Mouse (Mus musculus) CH12.LX (cell line): Measurements from ENCODE around the gene Prr19. TPM values are rescaled to one million over a fixed set of nuclear protein-coding genes. Genes with fewer than 3 reads are reported as not detected.

Experiments used
- DNase-seq: peaks from one replicate; pipeline ENCODE4 v3.0.0-alpha.2; 2013; ENCODE audit errors: extremely low read depth
- H3K27ac ChIP-seq: 2 replicates; pipeline ENCODE4 v1.5.1; 2012; ENCODE audit warnings: low read depth, mild to moderate bottlenecking, control low read depth, moderate library complexity; ENCODE audit not compliant: insufficient read depth
- H3K27me3 ChIP-seq: replicated peaks from 2 replicates; pipeline ENCODE3; 2012; ENCODE audit warnings: inconsistent platforms
- H3K36me3 ChIP-seq, 2 experiments: replicated peaks in 1 of 2; 2 replicates each; pipeline versions ENCODE3 to v1.6.1; 2012; ENCODE audit warnings: inconsistent platforms in 1 of 2, low read length in 1 of 2, mild to moderate bottlenecking in 1 of 2, mixed read lengths in 1 of 2, moderate library complexity in 1 of 2; ENCODE audit not compliant: control insufficient read depth in 1 of 2, insufficient read depth in 1 of 2
- H3K4me1 ChIP-seq, 2 experiments: 2 replicates each; pipeline ENCODE4 v1.6.1; 2012; ENCODE audit warnings: inconsistent platforms in 1 of 2, moderate library complexity in 1 of 2; ENCODE audit not compliant: insufficient read depth in 2 of 2, control insufficient read depth in 1 of 2
- H3K4me2 ChIP-seq: 2 replicates; pipeline ENCODE4 v1.6.1; 2012; ENCODE audit warnings: low read depth, mild to moderate bottlenecking, control low read depth; ENCODE audit not compliant: poor library complexity, insufficient read depth, severe bottlenecking
- H3K4me3 ChIP-seq, 3 experiments: fragments of 150-350 bp in 1 of 3; sonication (generic) in 1 of 3; replicated peaks in 1 of 3; 2 replicates each; pipeline versions ENCODE3 to v1.5.1; 2011 to 2012; ENCODE audit warnings: low read depth in 2 of 3, low read length in 2 of 3, mild to moderate bottlenecking in 2 of 3, moderate library complexity in 2 of 3, control low read depth in 1 of 3, improper control_type of control experiment in 1 of 3, inconsistent platforms in 1 of 3, mixed read lengths in 1 of 3; ENCODE audit not compliant: poor library complexity in 1 of 3
- H3K79me2 ChIP-seq: replicated peaks from 2 replicates; pipeline ENCODE4 v1.6.1; 2012; ENCODE audit warnings: mild to moderate bottlenecking, moderate library complexity; ENCODE audit not compliant: control insufficient read depth, poor library complexity, insufficient read depth, severe bottlenecking; ENCODE audit errors: extremely low read depth
- H3K9ac ChIP-seq: 2 replicates; pipeline ENCODE4 v1.6.1; 2012; ENCODE audit warnings: low read depth, mild to moderate bottlenecking, control low read depth, moderate library complexity; ENCODE audit not compliant: insufficient read depth
- H3K9me3 ChIP-seq: replicated peaks from 2 replicates; pipeline ENCODE3; 2012; ENCODE audit warnings: low read length, inconsistent platforms, mixed read lengths
- CTCF ChIP-seq, 2 experiments: IDR thresholded peaks in 1 of 2; conservative IDR thresholded peaks in 1 of 2; 2 replicates each; pipeline ENCODE4 v1.5.1; 2011 to 2012; ENCODE audit warnings: low read depth in 2 of 2, low read length in 2 of 2, improper control_type of control experiment in 1 of 2, inconsistent platforms in 1 of 2, mild to moderate bottlenecking in 1 of 2, moderate library complexity in 1 of 2
- E2F4 ChIP-seq: IDR thresholded peaks from 2 replicates; pipeline ENCODE4 v1.6.1; 2011; ENCODE audit warnings: low read depth, low read length, improper control_type of control experiment; ENCODE audit not compliant: insufficient replicate concordance
- ELF1 ChIP-seq: IDR thresholded peaks from 2 replicates; pipeline ENCODE4 v1.6.1; 2014; ENCODE audit warnings: low read depth, mild to moderate bottlenecking, inconsistent platforms, low read length, improper control_type of control experiment
- IRF4 ChIP-seq: IDR thresholded peaks from 2 replicates; pipeline ENCODE4 v1.6.1; 2014; ENCODE audit warnings: low read depth, mild to moderate bottlenecking, inconsistent platforms, low read length, improper control_type of control experiment
- KAT2A ChIP-seq: IDR thresholded peaks from 2 replicates; pipeline ENCODE4 v1.6.1; 2012; ENCODE audit warnings: low read length, improper control_type of control experiment, inconsistent platforms; ENCODE audit not compliant: insufficient replicate concordance
- MAX ChIP-seq: IDR thresholded peaks from 2 replicates; pipeline ENCODE4 v1.6.1; 2011; ENCODE audit warnings: low read length, improper control_type of control experiment
- MAZ ChIP-seq: IDR thresholded peaks from 2 replicates; pipeline ENCODE4 v1.6.1; 2012; ENCODE audit warnings: low read depth, mild to moderate bottlenecking, inconsistent platforms, low read length, improper control_type of control experiment, moderate library complexity
- MYC ChIP-seq: IDR thresholded peaks from 2 replicates; pipeline ENCODE4 v1.6.1; 2011; ENCODE audit warnings: low read depth, mild to moderate bottlenecking, improper control_type of control experiment, low read length
- NRF1 ChIP-seq: IDR thresholded peaks from 2 replicates; pipeline ENCODE4 v1.6.1; 2014; ENCODE audit warnings: low read depth, mild to moderate bottlenecking, inconsistent platforms, low read length, improper control_type of control experiment, moderate library complexity
- PAX5 ChIP-seq: IDR thresholded peaks from 2 replicates; pipeline ENCODE4 v1.6.1; 2012; ENCODE audit warnings: low read length, inconsistent platforms, mixed read lengths
- POLR2A ChIP-seq: IDR thresholded peaks from 2 replicates; pipeline ENCODE4 v1.6.1; 2011; ENCODE audit warnings: low read depth, mild to moderate bottlenecking, improper control_type of control experiment, low read length
- RAD21 ChIP-seq: IDR thresholded peaks from 2 replicates; pipeline ENCODE4 v1.6.1; 2011; ENCODE audit warnings: low read depth, mild to moderate bottlenecking, low read length, improper control_type of control experiment, moderate library complexity
- RCOR1 ChIP-seq: conservative IDR thresholded peaks from 2 replicates; pipeline ENCODE4 v1.6.1; 2012; ENCODE audit warnings: low read depth, mild to moderate bottlenecking, inconsistent platforms, low read length, improper control_type of control experiment
- SMC3 ChIP-seq: IDR thresholded peaks from 2 replicates; pipeline ENCODE4 v1.6.1; 2011; ENCODE audit warnings: low read depth, low read length, improper control_type of control experiment
- TCF12 ChIP-seq: IDR thresholded peaks from 2 replicates; pipeline ENCODE4 v1.6.1; 2014; ENCODE audit warnings: low read depth, mild to moderate bottlenecking, inconsistent platforms, low read length, improper control_type of control experiment
- USF1 ChIP-seq: IDR thresholded peaks from 2 replicates; pipeline ENCODE4 v1.6.1; 2014; ENCODE audit warnings: low read depth, mild to moderate bottlenecking, inconsistent platforms, low read length, improper control_type of control experiment
- USF2 ChIP-seq: conservative IDR thresholded peaks from 2 replicates; pipeline ENCODE4 v1.6.1; 2011; ENCODE audit warnings: low read depth, low read length, improper control_type of control experiment
- ZC3H11A ChIP-seq: IDR thresholded peaks from 2 replicates; pipeline ENCODE4 v1.6.1; 2012; ENCODE audit warnings: low read depth, mild to moderate bottlenecking, inconsistent platforms, low read length, improper control_type of control experiment
- ZNF384 ChIP-seq: IDR thresholded peaks from 2 replicates; pipeline ENCODE4 v1.6.1; 2012; ENCODE audit warnings: low read depth, low read length, improper control_type of control experiment, inconsistent platforms
- dilution Hi-C: fragments of 300-500 bp; cut with MboI; formaldehyde crosslinking; loops from 2 replicates; pipeline ENCODE4 v1.14.3; 2020; ENCODE audit warnings: low sequenced_read_pairs; ENCODE audit not compliant: extremely low pct_unique_long_range_greater_than_20kb, extremely low pct_ligation_motif_present
- in situ Hi-C: fragments of 300-500 bp; cut with MboI; formaldehyde crosslinking; loops from 3 replicates; pipeline ENCODE4 v1.14.3; 2019; ENCODE audit warnings: low sequenced_read_pairs, low pct_ligation_motif_present, low pct_unique_long_range_greater_than_20kb, mixed read lengths
- polyA plus RNA-seq: library from polyadenylated mRNA; unstranded; fragments of >175 nt; gene quantifications from 2 replicates; pipeline ENCODE4 v1.2.1, GENCODE M21; 2012; ENCODE audit warnings: low read depth; ENCODE audit not compliant: insufficient read length
- total RNA-seq, 2 experiments: library from RNA; depleted of rRNA; stranded (reverse); fragments of 300-350 nt in 1 of 2; fragments of >200 nt in 1 of 2; gene quantifications; 2 replicates each; pipeline ENCODE4 v1.2.3; 2012 to 2014

The Prr19 gene
- total and polyA plus RNA-seq, 3 experiments, result not detected

- Histone ChIP-seq H3K27ac (no peak overlapping the region), H3K36me3 (no peaks in the 10 kb centered on the region), H3K9ac (no peak overlapping the region), H3K4me1 (no peaks in the 10 kb centered on the region), H3K27me3 (peaks cover 17% of the 10 kb centered on the region), H3K79me2 (no peaks in the 10 kb centered on the region), H3K4me3 (no peak overlapping the region), H3K9me3 (peaks cover 2% of the 10 kb centered on the region), H3K4me2 (no peak overlapping the region)
- in situ Hi-C loops, result no loop called here
- no peak for TF ChIP-seq IRF4
- no peak for TF ChIP-seq POLR2A
- TF ChIP-seq ZNF384, result no peak
- TF ChIP-seq KAT2A, result no peak
- no peak for TF ChIP-seq USF1
- TF ChIP-seq ELF1, result no peak
- TF ChIP-seq TCF12, result no peak
- dilution Hi-C loops, result no loop called here
- DNase-seq, result no peak
Observed at GRCm38 (mm10) chr7:25326233-25326632, 25.0 kb downstream of the Prr19 start.

GRCm38 (mm10) chr7:25333596-25334307 is 32.5 kb downstream of the Prr19 start:
- no peak overlapping the region for H3K27ac ChIP-seq
- H3K27me3 ChIP-seq, result peaks cover 26% of the 10 kb centered on the region
- H3K79me2 ChIP-seq, result no peaks in the 10 kb centered on the region
- in situ Hi-C loops (no loop called here), dilution Hi-C loops (no loop called here)
- peak; percentile 76 for DNase-seq
- no peak overlapping the region for H3K9ac ChIP-seq
- H3K9me3 ChIP-seq, result no peaks in the 10 kb centered on the region
- no peaks in the 10 kb centered on the region for H3K36me3 ChIP-seq
- H3K4me3 ChIP-seq, result no peak overlapping the region
- H3K4me2 ChIP-seq, result no peak overlapping the region
- no peaks in the 10 kb centered on the region for H3K4me1 ChIP-seq
- TF ChIP-seq USF2, result no peak
- 0 out of 2 replicates have a peak, but pooled peaks have one; percentile 23 for TF ChIP-seq MAZ
- no peak for TF ChIP-seq E2F4
- TF ChIP-seq RAD21, result peak; percentile 87
- TF ChIP-seq RCOR1, result no peak
- TF ChIP-seq NRF1, result 0 out of 2 replicates have a peak, but pooled peaks have one; percentile 36
- TF ChIP-seq CTCF (conservative IDR thresholded peaks at IDR 0.05 in 1 of 2, IDR thresholded peaks at IDR 0.05 in 1 of 2; ENCODE audit: low read depth in 2 of 2, low read length in 2 of 2), result peak; percentile 54 to 95
- peak; percentile 49 for TF ChIP-seq MAX
- peak; percentile 54 for TF ChIP-seq ZC3H11A
- TF ChIP-seq SMC3, result peak; percentile 94
- no peak for TF ChIP-seq PAX5
- 0 out of 2 replicates have a peak, but pooled peaks have one; percentile 16 for TF ChIP-seq TCF12
- peak; percentile 58; the same call in 1 of the 2 replicates for TF ChIP-seq MYC
